Mouse (Mus musculus) ES-E14 (cell line): ENCODE measurements around the gene Rtp3.

Source experiments
- CHD2 ChIP-seq: IDR thresholded peaks from 2 replicates; pipeline ENCODE4 v1.6.1; 2014; ENCODE audit warnings: mild to moderate bottlenecking, low read depth, low read length, inconsistent platforms
- HCFC1 ChIP-seq: IDR thresholded peaks from 2 replicates; pipeline ENCODE4 v1.6.1; 2012; ENCODE audit warnings: low read length, inconsistent platforms, borderline replicate concordance; ENCODE audit not compliant: insufficient read depth
- MAFK ChIP-seq: IDR thresholded peaks from 2 replicates; pipeline ENCODE4 v1.6.1; 2014; ENCODE audit warnings: mild to moderate bottlenecking, low read depth, low read length, inconsistent platforms; ENCODE audit not compliant: insufficient read depth
- ZC3H11A ChIP-seq: IDR thresholded peaks from 2 replicates; pipeline ENCODE4 v1.6.1; 2012; ENCODE audit warnings: low read depth, mild to moderate bottlenecking, inconsistent platforms, low read length, borderline replicate concordance
- ZNF384 ChIP-seq: IDR thresholded peaks from 2 replicates; pipeline ENCODE4 v1.6.1; 2012; ENCODE audit warnings: low read depth, low read length, inconsistent platforms

GRCm38 (mm10) chr9:110945926-110946325 lies 44.5 kb downstream of the Rtp3 start, which contains the start of gene Tdgf1:
- TF ChIP-seq ZNF384 (no peak), MAFK (no peak), HCFC1 (no peak), CHD2 (no peak), ZC3H11A (no peak)
